Mouse (Mus musculus): ENCODE results near the gene Sgpp2. TPM values are rescaled to one million over a fixed set of nuclear protein-coding genes. Genes with fewer than 3 reads are reported as not detected.

The Sgpp2 gene
- polyA plus RNA-seq (2015; fragmentation: Nextera tagmentation; extraction: Ambion mirVana) = 0.06 and 0.17 TPM in 2 replicates

DNA sequence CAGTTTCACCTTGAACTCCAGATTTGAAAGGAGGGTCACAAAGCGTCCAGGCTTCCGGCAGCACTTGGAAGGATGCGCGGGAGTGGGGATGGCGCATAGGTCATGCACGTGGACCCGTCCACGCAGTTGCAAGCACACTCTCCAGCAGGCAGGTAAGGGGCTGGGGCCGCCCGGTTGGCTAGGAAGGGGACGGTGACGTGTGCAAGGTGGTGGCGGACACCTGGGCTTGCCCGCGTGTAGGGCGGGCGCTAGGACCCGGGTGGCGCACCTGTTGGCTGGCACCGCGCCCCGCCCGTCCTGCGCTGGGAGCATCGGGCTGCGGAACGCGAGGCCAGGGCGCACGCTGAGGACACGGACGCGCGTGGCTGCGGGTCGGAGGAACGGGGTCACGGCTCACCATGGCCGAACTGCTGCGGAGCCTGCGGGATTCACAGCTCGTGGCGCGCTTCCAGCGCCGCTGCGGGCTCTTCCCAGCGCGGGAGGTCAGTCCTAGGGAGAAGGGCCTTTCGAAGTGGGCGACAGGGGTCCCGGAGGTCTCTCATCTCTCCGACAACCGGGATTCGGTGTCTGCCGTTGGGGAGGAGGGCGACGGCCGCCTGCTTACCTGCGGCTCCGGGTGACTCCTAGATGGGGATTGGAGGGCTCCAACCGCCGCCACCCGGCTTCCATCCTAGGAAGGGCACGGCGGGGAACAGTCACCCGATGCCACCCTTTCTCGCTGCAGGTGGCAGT is at the start of gene Sgpp2:
Gene Sgpp2, plus strand, starts transcription at position 325 of the 732 bp plus-strand sequence.

Other genes with a start within 250 kb of the Sgpp2 start
- gene Pax3, start 113.2 kb upstream of the Sgpp2 start, polyA plus RNA-seq (2015; fragmentation: Nextera tagmentation; extraction: Ambion mirVana) = 0.12 TPM in 2 replicates
- gene Farsb, start 178.6 kb downstream of the Sgpp2 start, polyA plus RNA-seq (2015; fragmentation: Nextera tagmentation; extraction: Ambion mirVana) = 68.1 and 70.0 TPM in 2 replicates
- gene Mogat1, start 200.6 kb downstream of the Sgpp2 start, polyA plus RNA-seq (2015; fragmentation: Nextera tagmentation; extraction: Ambion mirVana) = 0.87 and 1.0 TPM in 2 replicates
- gene BC035947, start 201.8 kb downstream of the Sgpp2 start, polyA plus RNA-seq (2015; fragmentation: Nextera tagmentation; extraction: Ambion mirVana) = 0.05 TPM in 1 of 2 replicates, not detected in the other

Data from skeletal muscle tissue, postnatal 0 days (tissue).